Mouse (Mus musculus) adrenal gland, postnatal 36 days (tissue): ENCODE measurements around the gene Ap3s2. TPM values are rescaled to one million over a fixed set of nuclear protein-coding genes. Genes with fewer than 3 reads are reported as not detected.

ENCODE experiments used
- DNase-seq, 2 experiments: peaks; one replicate each; pipeline ENCODE4 v3.0.0; 2021; ENCODE audit warnings: mixed read lengths in 1 of 2
- microRNA-seq: library from miRNA; unstranded; fragments of <30 nt; microRNA quantifications from one replicate; pipeline ENCODE4 v1.2.0, GENCODE M21; 2021
- total RNA-seq, 2 experiments: library from RNA; stranded (reverse); gene quantifications; 2 replicates each; pipeline ENCODE4 v1.2.3; 2021

The Ap3s2 gene
- total RNA-seq, 2 experiments from 2014 or later: 25.8 to 30.7 TPM

DNA sequence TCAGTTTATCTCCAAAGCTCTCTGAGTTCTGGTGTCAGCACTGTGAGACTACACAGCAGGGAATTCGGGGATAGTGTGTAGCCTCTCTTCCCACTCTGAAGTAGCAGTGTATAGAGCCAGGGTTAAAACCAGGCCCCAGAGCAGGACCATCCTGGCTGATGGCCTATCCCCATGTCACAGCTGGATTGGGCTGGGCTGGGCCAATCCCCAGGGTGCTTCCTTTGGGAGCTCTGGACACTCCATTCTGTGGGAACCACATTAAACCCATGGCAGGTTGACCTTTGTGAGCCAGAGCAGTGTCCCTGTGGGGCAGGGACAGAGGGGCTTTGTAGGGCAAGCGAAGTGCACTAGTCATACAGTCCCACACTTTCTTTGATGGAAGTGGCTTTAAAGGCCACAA is 74.1 kb downstream of the Ap3s2 start:
- no peak for DNase-seq

DNA sequence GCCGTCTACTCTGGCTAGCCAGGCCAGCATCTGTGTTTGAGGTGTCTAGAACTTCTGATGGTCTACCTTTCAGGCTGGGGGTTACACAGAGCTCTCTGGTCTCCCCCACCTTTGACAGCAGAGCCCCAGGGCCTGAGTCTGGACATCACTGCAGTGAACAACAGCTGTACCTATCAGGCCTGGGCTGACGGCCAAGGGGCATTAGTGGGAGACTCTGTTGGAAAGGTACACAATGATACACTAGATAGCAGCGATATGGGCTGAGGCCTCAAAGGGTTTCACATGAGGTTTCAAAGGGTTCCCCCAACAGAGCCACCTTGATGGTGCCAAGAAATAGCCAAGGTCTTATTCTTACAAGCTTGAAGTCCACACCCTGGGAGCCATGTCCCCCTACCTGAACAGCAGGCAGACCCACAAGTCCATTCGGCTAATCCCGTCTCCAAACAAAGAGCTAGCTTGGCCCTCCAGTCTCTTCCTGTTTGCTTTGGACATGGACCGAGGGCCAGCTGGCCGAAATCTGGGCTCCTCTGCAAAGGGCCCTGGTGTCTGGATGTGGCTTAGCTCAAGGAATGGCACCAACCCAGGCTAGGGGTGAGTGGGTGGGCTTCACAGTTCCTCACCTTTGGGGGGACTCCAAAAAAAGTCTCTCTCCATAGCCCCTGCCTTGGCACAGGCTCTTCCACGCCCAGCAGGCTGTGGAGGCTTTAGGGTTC is 76.2 kb downstream of the Ap3s2 start:
- DNase-seq: peak in 1 of 2 experiments; percentile 26

DNA sequence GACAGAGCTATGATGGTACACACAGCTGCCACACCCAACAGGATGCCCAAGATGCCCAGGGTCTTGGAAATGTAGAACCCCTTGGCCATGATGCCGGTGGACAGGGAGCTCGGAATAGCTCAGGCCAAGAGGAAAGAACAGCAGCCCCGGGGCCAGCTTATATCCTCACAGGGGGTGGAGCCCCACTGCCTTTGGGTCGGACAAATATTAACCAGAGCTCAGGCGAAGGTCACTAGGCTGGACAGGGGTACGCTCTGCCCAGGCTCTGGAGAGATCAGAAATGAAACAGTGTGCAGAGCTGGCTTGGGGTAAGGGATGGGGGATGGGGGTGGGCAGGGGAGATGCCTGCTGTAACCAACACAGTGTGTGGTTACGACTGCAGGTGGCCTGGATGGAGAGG is 78.3 kb downstream of the Ap3s2 start:
- no peak for DNase-seq

DNA sequence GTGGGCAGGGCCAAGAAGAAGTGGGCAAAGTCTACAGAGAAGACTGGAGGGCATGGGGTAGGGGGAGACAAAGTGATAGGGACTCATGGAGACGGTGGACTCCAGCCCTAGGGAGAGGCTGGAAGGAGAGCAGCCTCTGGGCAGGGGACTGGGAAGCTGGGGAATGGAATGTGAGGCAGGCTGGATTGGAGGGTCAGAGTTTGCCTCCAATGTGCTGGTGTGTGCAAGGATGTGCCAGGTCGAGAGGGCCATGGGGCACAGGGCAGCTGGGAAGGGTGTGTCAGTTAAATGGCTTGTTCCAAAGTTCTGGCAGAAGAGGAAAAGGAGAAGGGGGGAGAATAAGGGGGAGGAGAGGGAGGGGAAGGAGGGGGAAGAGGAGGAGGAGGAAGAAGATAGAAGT is 83.2 kb downstream of the Ap3s2 start:
- no peak for DNase-seq

DNA sequence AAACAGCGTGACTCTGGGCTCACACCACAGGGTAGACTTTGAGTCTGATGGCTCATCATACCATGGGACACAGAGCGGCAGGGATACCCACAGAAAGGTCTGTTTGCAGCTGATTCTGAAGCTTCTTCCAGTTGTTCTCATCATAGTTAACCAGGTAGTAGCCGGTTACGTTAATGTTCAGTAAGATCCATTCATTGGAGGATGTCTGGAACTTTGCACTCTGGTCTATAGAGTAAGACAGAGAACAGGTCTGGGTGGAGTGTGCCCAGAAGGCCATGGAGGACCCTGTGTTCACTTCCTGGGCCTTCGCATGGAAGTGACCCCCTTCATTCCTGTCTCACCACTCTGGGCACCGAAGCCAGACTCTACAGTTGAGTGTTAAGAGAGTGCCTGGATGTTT is 85.3 kb downstream of the Ap3s2 start:
- DNase-seq: no peak

DNA sequence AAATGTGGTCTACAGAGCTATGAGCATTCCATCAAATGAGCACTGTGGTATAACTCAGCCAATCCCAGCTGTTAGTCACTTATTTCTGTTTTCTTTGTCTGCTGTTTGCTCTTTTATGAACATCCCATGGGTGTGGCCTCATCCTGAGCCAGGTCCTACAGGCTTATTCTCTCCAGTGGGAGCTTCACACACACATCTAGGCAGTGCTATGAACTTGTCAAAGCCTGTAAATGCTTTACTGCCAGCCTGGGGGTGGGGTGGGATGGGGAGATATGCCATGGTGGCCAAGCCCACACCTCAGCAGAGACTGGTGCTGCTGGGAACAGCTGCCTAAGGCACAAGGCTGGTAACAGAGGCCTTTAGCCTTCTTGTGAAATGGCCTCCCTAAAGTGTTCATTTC is 87.5 kb downstream of the Ap3s2 start:
- DNase-seq: no peak

DNA sequence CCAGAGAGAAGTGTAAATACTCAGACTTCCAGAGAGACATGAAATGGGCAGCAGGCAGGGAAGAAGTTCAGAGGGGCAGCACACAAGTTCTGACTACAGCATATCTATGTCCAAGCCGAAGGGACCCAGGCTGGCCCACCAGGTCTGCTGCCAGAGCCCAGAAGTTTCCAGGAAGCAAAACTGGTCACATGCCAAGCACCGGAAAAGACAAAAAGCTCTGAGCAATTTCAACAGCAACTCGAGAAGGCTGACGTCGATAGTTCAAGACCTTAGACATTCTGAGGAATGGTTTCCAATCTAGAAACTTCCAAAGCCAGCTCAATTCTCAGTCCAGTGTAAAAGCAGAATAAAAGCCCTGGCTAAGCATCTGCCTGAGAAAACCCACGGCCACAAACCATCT is 88.9 kb downstream of the Ap3s2 start:
- no peak for DNase-seq

DNA sequence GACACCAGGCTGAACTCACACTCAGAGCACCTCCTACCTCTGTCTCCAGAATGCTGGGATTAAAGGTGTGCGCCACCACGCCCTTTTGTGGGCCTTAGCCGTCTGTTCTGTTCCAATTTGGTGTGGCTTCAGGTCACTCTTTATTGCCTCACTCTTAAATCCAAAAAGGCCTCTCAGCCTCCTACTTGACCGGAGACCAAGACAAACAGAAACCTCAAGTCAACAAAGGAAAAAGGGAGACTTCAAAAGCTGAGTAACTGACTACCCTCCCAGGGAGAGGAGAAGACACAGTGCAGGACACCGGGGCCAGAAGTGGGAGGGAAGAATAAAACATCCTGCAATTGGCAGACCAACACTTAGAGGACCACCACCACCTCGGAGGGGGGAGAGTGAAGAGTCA is 89.3 kb downstream of the Ap3s2 start:
- DNase-seq: no peak

DNA sequence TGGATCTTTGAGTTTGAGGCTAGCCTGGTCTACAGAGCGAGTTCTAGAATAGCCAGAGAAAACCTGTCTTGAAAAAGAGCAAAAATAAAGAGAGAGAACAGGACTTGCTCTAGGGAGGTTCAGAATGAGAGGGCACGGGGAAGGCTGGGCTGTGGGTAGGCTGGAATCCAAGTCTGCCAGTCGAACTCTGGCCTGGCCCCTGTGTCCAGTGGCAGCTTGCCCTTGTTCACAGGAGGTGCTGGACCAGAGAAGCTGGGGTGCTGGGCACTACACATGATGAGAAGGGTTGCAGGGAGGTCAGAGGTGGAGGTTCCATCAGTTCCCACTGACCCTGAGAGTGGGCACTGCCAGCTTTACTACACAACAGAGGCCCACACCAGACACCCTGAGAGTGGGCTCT is 92.1 kb downstream of the Ap3s2 start:
- no peak for DNase-seq

Small RNAs within 50 kb of the gene (microRNA-seq; reads per million reads assigned to microRNA genes)
- gene Gm24541: not detected

Other genes with a start within 250 kb of the Ap3s2 start
- 1 to 10 TPM; 4.1 TPM for gene Kif7, start 204.9 kb downstream of the Ap3s2 start, total RNA-seq
- 100 to 1,000 TPM; 500 to 527 TPM for gene Plin1, start 187.7 kb downstream of the Ap3s2 start, total RNA-seq
- 10 to 100 TPM; 49.2 to 49.3 TPM for gene Pex11a, start 177.5 kb downstream of the Ap3s2 start, total RNA-seq
- 1 to 10 TPM; 1.6 to 2.0 TPM for gene Wdr93, start 177.5 kb downstream of the Ap3s2 start, total RNA-seq
- not detected for gene Mesp1, start 126.9 kb downstream of the Ap3s2 start, total RNA-seq
- gene Mesp2, start 109.9 kb downstream of the Ap3s2 start, total RNA-seq: under 1 TPM; 0.26 to 0.79 TPM
- gene Anpep, start 59.6 kb downstream of the Ap3s2 start, total RNA-seq: 10 to 100 TPM in 1 of 2 experiments, 1 to 10 TPM in 1; 9.2 to 10.8 TPM
- gene Arpin, start 14.7 kb upstream of the Ap3s2 start, total RNA-seq: 10 to 100 TPM; 15.2 to 21.2 TPM
- gene Zfp710, start 104.2 kb upstream of the Ap3s2 start, total RNA-seq: 10 to 100 TPM; 14.2 to 15.5 TPM
- gene Idh2, start 194.7 kb upstream of the Ap3s2 start, total RNA-seq: 100 to 1,000 TPM; 148 to 188 TPM